Mouse (Mus musculus) forebrain, embryonic 12.5 days (tissue): ENCODE measurements around the gene St5. TPM values are rescaled to one million over a fixed set of nuclear protein-coding genes. Genes with fewer than 3 reads are reported as not detected.

Experiments
- ATAC-seq: fragments of 200-750 bp; cut with Nextera tagmentation; 2 replicates; pipeline ENCODE4 v1.8.0; 2017; ENCODE audit warnings: moderate TSS enrichment; ENCODE audit not compliant: low FRiP score
- H3K27ac ChIP-seq: fragments of 300-500 bp; sonication (generic); 2 replicates; pipeline ENCODE4 v1.5.1; 2016; ENCODE audit warnings: mild to moderate bottlenecking
- H3K27me3 ChIP-seq: fragments of 300-500 bp; sonication (generic); 2 replicates; pipeline ENCODE4 v1.6.1; 2016; ENCODE audit warnings: mild to moderate bottlenecking
- H3K36me3 ChIP-seq: fragments of 300-500 bp; sonication (generic); replicated peaks from 2 replicates; pipeline ENCODE4 v1.6.1; 2016; ENCODE audit warnings: mild to moderate bottlenecking
- H3K4me1 ChIP-seq: fragments of 300-500 bp; sonication (generic); 2 replicates; pipeline ENCODE4 v1.6.1; 2016
- H3K4me2 ChIP-seq: fragments of 300-500 bp; sonication (generic); 2 replicates; pipeline ENCODE4 v1.6.1; 2016; ENCODE audit warnings: mild to moderate bottlenecking, moderate library complexity
- H3K4me3 ChIP-seq: fragments of 300-500 bp; sonication (generic); replicated peaks from 2 replicates; pipeline ENCODE4 v1.5.1; 2016; ENCODE audit warnings: mild to moderate bottlenecking
- H3K9ac ChIP-seq: fragments of 300-500 bp; sonication (generic); 2 replicates; pipeline ENCODE4 v1.6.1; 2016; ENCODE audit warnings: mild to moderate bottlenecking
- H3K9me3 ChIP-seq: fragments of 300-500 bp; sonication (generic); 2 replicates; pipeline ENCODE4 v1.6.1; 2016
- WGBS: fragments of 180-500 bp; shearing (Covaris S2); methylation state at CpG from one replicate; pipeline ENCODE4 v1.1.7; 2016; 5-methylcytosine and 5-hydroxymethylcytosine counted together
- polyA plus RNA-seq: library from polyadenylated mRNA; unstranded; fragments of >200 nt; fragmentation: Nextera tagmentation; extraction: Ambion mirVana; gene quantifications from 2 replicates; pipeline ENCODE4 v1.2.1, GENCODE M21; 2016

Gene St5
- polyA plus RNA-seq, 1 experiment from 2014 or later = 26.0 TPM

GRCm38 (mm10) chr7:109629871-109630778 lies 73.3 kb downstream of the St5 start:
- H3K4me2 ChIP-seq = no peak overlapping the region
- no peaks in the 10 kb centered on the region for H3K36me3 ChIP-seq
- H3K9ac ChIP-seq = no peak overlapping the region
- 83% methylated on average over 7 of the region's 7 CpGs for WGBS
- no peak overlapping the region for H3K4me3 ChIP-seq
- no peaks in the 10 kb centered on the region for H3K9me3 ChIP-seq
- H3K27ac ChIP-seq = no peak overlapping the region
- no peak for ATAC-seq
- H3K27me3 ChIP-seq = no peaks in the 10 kb centered on the region
- peaks cover 5% of the 10 kb centered on the region; the same call in 1 of the 2 replicates for H3K4me1 ChIP-seq

GRCm38 (mm10) chr7:109628935-109629609 lies 74.3 kb downstream of the St5 start:
- no peak for ATAC-seq
- Histone ChIP-seq H3K4me2 (no peak overlapping the region), H3K4me1 (peaks cover 5% of the 10 kb centered on the region; the same call in 1 of the 2 replicates), H3K9ac (no peak overlapping the region), H3K9me3 (no peaks in the 10 kb centered on the region), H3K27ac (no peak overlapping the region), H3K36me3 (no peaks in the 10 kb centered on the region), H3K4me3 (no peak overlapping the region), H3K27me3 (no peaks in the 10 kb centered on the region)
- 62% methylated on average over 9 of the region's 9 CpGs for WGBS

GRCm38 (mm10) chr7:109627851-109628250 lies 75.6 kb downstream of the St5 start:
- Histone ChIP-seq H3K4me3 (no peak overlapping the region), H3K9ac (no peak overlapping the region), H3K9me3 (no peaks in the 10 kb centered on the region), H3K36me3 (no peaks in the 10 kb centered on the region), H3K4me2 (no peak overlapping the region), H3K4me1 (peaks cover 5% of the 10 kb centered on the region; the same call in 1 of the 2 replicates), H3K27ac (no peak overlapping the region), H3K27me3 (no peaks in the 10 kb centered on the region)
- no peak for ATAC-seq
- 90% methylated on average over 2 of the region's 2 CpGs for WGBS

- ATAC-seq = no peak
- Histone ChIP-seq H3K4me3 (no peak overlapping the region), H3K4me2 (no peak overlapping the region), H3K4me1 (no peaks in the 10 kb centered on the region), H3K36me3 (no peaks in the 10 kb centered on the region), H3K27me3 (no peaks in the 10 kb centered on the region), H3K9me3 (no peaks in the 10 kb centered on the region), H3K9ac (no peak overlapping the region), H3K27ac (no peak overlapping the region)
- WGBS = 90% methylated on average over 9 of the region's 9 CpGs
Observed at GRCm38 (mm10) chr7:109622234-109622838, 81.1 kb downstream of the St5 start.

- H3K9ac ChIP-seq = no peak overlapping the region
- no peak for ATAC-seq
- 59% methylated on average over 2 of the region's 2 CpGs for WGBS
- no peaks in the 10 kb centered on the region for H3K9me3 ChIP-seq
- no peaks in the 10 kb centered on the region for H3K27me3 ChIP-seq
- H3K4me2 ChIP-seq = no peak overlapping the region
- no peak overlapping the region for H3K4me3 ChIP-seq
- no peak overlapping the region for H3K27ac ChIP-seq
- no peaks in the 10 kb centered on the region for H3K36me3 ChIP-seq
- peaks cover 13% of the 10 kb centered on the region for H3K4me1 ChIP-seq
Observed at GRCm38 (mm10) chr7:109620967-109621366, 82.4 kb downstream of the St5 start.

- H3K9me3 ChIP-seq = no peaks in the 10 kb centered on the region
- no peak overlapping the region for H3K4me3 ChIP-seq
- no peaks in the 10 kb centered on the region for H3K36me3 ChIP-seq
- no peaks in the 10 kb centered on the region for H3K27me3 ChIP-seq
- H3K9ac ChIP-seq = no peak overlapping the region
- H3K4me1 ChIP-seq = peaks cover 20% of the 10 kb centered on the region
- WGBS = 72% methylated on average over 3 of the region's 3 CpGs
- no peak overlapping the region for H3K27ac ChIP-seq
- H3K4me2 ChIP-seq = no peak overlapping the region
- no peak for ATAC-seq
Observed at GRCm38 (mm10) chr7:109620288-109620687, 83.1 kb downstream of the St5 start.

- Histone ChIP-seq H3K9ac (no peak overlapping the region), H3K27ac (no peak overlapping the region), H3K36me3 (no peaks in the 10 kb centered on the region), H3K9me3 (no peaks in the 10 kb centered on the region), H3K4me2 (no peak overlapping the region), H3K4me3 (no peak overlapping the region), H3K27me3 (no peaks in the 10 kb centered on the region), H3K4me1 (peaks cover 32% of the 10 kb centered on the region)
- ATAC-seq = no peak
- WGBS = 19% methylated on average over 6 of the region's 6 CpGs
Observed at GRCm38 (mm10) chr7:109618721-109619120, 84.7 kb downstream of the St5 start.

- Histone ChIP-seq H3K36me3 (no peaks in the 10 kb centered on the region), H3K9ac (no peak overlapping the region), H3K4me3 (no peak overlapping the region), H3K4me2 (no peak overlapping the region), H3K27ac (no peak overlapping the region), H3K9me3 (no peaks in the 10 kb centered on the region), H3K27me3 (no peaks in the 10 kb centered on the region), H3K4me1 (peaks cover 39% of the 10 kb centered on the region)
- 80% methylated on average over 3 of the region's 3 CpGs for WGBS
- no peak for ATAC-seq
Observed at GRCm38 (mm10) chr7:109617838-109618237, 85.6 kb downstream of the St5 start.

- peak overlapping the region; percentile 33 for H3K9ac ChIP-seq
- peak overlapping the region; percentile 54 for H3K4me2 ChIP-seq
- WGBS = under 1% methylated on average over 25 of the region's 25 CpGs
- H3K4me1 ChIP-seq = peaks cover 54% of the 10 kb centered on the region
- H3K4me3 ChIP-seq = peak overlapping the region; percentile 32
- peak overlapping the region; percentile 75 for H3K27ac ChIP-seq
- no peaks in the 10 kb centered on the region for H3K9me3 ChIP-seq
- ATAC-seq = peak; percentile 97
- H3K27me3 ChIP-seq = no peaks in the 10 kb centered on the region
- no peaks in the 10 kb centered on the region for H3K36me3 ChIP-seq
Observed at GRCm38 (mm10) chr7:109616034-109616979, 87.1 kb downstream of the St5 start.

- ATAC-seq = no peak
- H3K4me3 ChIP-seq = peak overlapping the region; percentile 32
- H3K36me3 ChIP-seq = no peaks in the 10 kb centered on the region
- no peaks in the 10 kb centered on the region for H3K9me3 ChIP-seq
- peak overlapping the region; percentile 54 for H3K4me2 ChIP-seq
- peak overlapping the region; percentile 75 for H3K27ac ChIP-seq
- no peaks in the 10 kb centered on the region for H3K27me3 ChIP-seq
- 22% methylated on average over 4 of the region's 4 CpGs for WGBS
- peak overlapping the region; percentile 33; the same call in 1 of the 2 replicates for H3K9ac ChIP-seq
- H3K4me1 ChIP-seq = peaks cover 56% of the 10 kb centered on the region
Observed at GRCm38 (mm10) chr7:109615601-109616000, 87.8 kb downstream of the St5 start.

GRCm38 (mm10) chr7:109614939-109615338 lies 88.5 kb downstream of the St5 start:
- no peaks in the 10 kb centered on the region for H3K27me3 ChIP-seq
- H3K9ac ChIP-seq = peak overlapping the region; percentile 27; the same call in 1 of the 2 replicates
- ATAC-seq = no peak
- 0 out of 2 replicates have a peak overlapping the region, but pooled peaks have one; percentile 32 for H3K4me3 ChIP-seq
- peak overlapping the region; percentile 54 for H3K4me2 ChIP-seq
- 0 out of 2 replicates have a peak overlapping the region, but pooled peaks have one; percentile 42 for H3K27ac ChIP-seq
- H3K4me1 ChIP-seq = peaks cover 56% of the 10 kb centered on the region
- no peaks in the 10 kb centered on the region for H3K9me3 ChIP-seq
- H3K36me3 ChIP-seq = no peaks in the 10 kb centered on the region
- WGBS = 14% methylated on average over 4 of the region's 4 CpGs
